Comparison of ENCODE assay signal across 28 mouse cellular contexts in genomic region chr6:50562421-50562820, GRCm38 (mm10). TPM values are rescaled to one million over a fixed set of nuclear protein-coding genes. Genes with fewer than 3 reads are reported as not detected.
DNase-seq lines count a peak whose midpoint lies in the region; ATAC-seq and TF ChIP-seq lines count a peak whose summit lies in the region.
"Had no signal": no experiment of that assay in that cellular context is flagged by ENCODE, and none has a peak within 500 bp of the region (broad histone marks: within the 10 kb centered on the region; RNA-seq: fewer than 3 reads in every experiment).

No protein-coding gene starts in this region.

- H3K27ac ChIP-seq in liver, postnatal 0 days (ENCODE audit: low read depth), result 0 out of 2 replicates have a peak overlapping the region, but pooled peaks have one; percentile 16
- H3K27ac ChIP-seq in liver, embryonic 11.5 days (ENCODE audit: low read depth, low read length), result no peak overlapping the region
- H3K27ac ChIP-seq in intestine, postnatal 0 days (ENCODE audit: low read depth, low read length), result no peak overlapping the region
- H3K27ac ChIP-seq: embryonic facial prominence, embryonic 10.5 days; embryonic facial prominence, embryonic 13.5 days; forebrain, embryonic 12.5 days; hindbrain, embryonic 10.5 days; hindbrain, embryonic 13.5 days had no signal

- H3K36me3 ChIP-seq in liver, postnatal 0 days (replicated peaks; ENCODE audit: insufficient read depth, low read length), result peaks cover 8% of the 10 kb centered on the region
- H3K36me3 ChIP-seq in liver, embryonic 11.5 days (ENCODE audit: control insufficient read depth, insufficient read depth, low read length), result 0 out of 2 replicates have a peak, but pooled peaks cover 2% of the 10 kb centered on the region
- peaks cover 9% of the 10 kb centered on the region; the same call in 1 of the 2 replicates for H3K36me3 ChIP-seq in intestine, postnatal 0 days (ENCODE audit: control insufficient read depth, insufficient read depth)

- TF ChIP-seq EP300 in liver, postnatal 0 days (IDR thresholded peaks at IDR 0.05; ENCODE audit: low read depth), result no peak

- WGBS in liver, postnatal 0 days (ENCODE audit: insufficient replicate concordance), result 69% methylated on average over 4 of the region's 4 CpGs
- WGBS in liver, embryonic 11.5 days, result 85% methylated on average over 4 of the region's 4 CpGs
- 87% methylated on average over 4 of the region's 4 CpGs for WGBS in intestine, postnatal 0 days

- H3K9me3 ChIP-seq in liver, postnatal 0 days (ENCODE audit: low read length), result no peaks in the 10 kb centered on the region
- H3K9me3 ChIP-seq in liver, embryonic 11.5 days (ENCODE audit: control insufficient read depth, low read length), result no peaks in the 10 kb centered on the region
- no peaks in the 10 kb centered on the region for H3K9me3 ChIP-seq in intestine, postnatal 0 days (ENCODE audit: control insufficient read depth)
- H3K9me3 ChIP-seq: embryonic facial prominence, embryonic 10.5 days; embryonic facial prominence, embryonic 13.5 days; forebrain, embryonic 12.5 days; hindbrain, embryonic 10.5 days; hindbrain, embryonic 13.5 days had no signal

- no peak overlapping the region for H3K4me3 ChIP-seq in liver, postnatal 0 days (ENCODE audit: low read depth, low read length)
- no peak overlapping the region for H3K4me3 ChIP-seq in liver, embryonic 11.5 days (ENCODE audit: low read depth, low read length)
- H3K4me3 ChIP-seq in intestine, postnatal 0 days (ENCODE audit: low read depth, low read length), result no peak overlapping the region
- H3K4me3 ChIP-seq: embryonic facial prominence, embryonic 10.5 days; embryonic facial prominence, embryonic 13.5 days; erythroblast, embryonic 14.5 days; forebrain, embryonic 12.5 days; hindbrain, embryonic 10.5 days; hindbrain, embryonic 13.5 days had no signal

- no peaks in the 10 kb centered on the region for H3K27me3 ChIP-seq in liver, postnatal 0 days (ENCODE audit: insufficient read depth, low read length)
- H3K27me3 ChIP-seq in liver, embryonic 11.5 days (replicated peaks; ENCODE audit: control insufficient read depth, insufficient read depth, low read length), result no peaks in the 10 kb centered on the region
- no peaks in the 10 kb centered on the region for H3K27me3 ChIP-seq in intestine, postnatal 0 days (replicated peaks; ENCODE audit: control insufficient read depth, insufficient read depth, low read length)
- H3K27me3 ChIP-seq: embryonic facial prominence, embryonic 13.5 days; forebrain, embryonic 12.5 days; hindbrain, embryonic 13.5 days had no signal

- DNase-seq in heart, adult 11 months, result peak; percentile 27
- no peak for DNase-seq in heart, postnatal 14 days
- no peak for DNase-seq in liver, postnatal 0 days
- DNase-seq in liver, embryonic 11.5 days (ENCODE audit: low spot score), result no peak
- peak; percentile 10 for DNase-seq in testis, postnatal 10 days (ENCODE audit: low spot score)
- no peak for DNase-seq in testis, postnatal 14 days (ENCODE audit: low spot score)
- DNase-seq: adrenal gland, adult 2 months; adrenal gland, postnatal 14 days; cerebellum, adult 11-12 months; cerebellum, adult 8-10 months; cerebellum, postnatal 10 days; cerebellum, postnatal 36 days; embryo, embryonic 11 days; gastrocnemius, postnatal 10 days; gastrocnemius, postnatal 36 days; heart, postnatal 36 days had no signal

- H3K4me2 ChIP-seq in liver, postnatal 0 days (ENCODE audit: low read depth, low read length), result no peak overlapping the region
- H3K4me2 ChIP-seq in liver, embryonic 11.5 days, result no peak overlapping the region
- no peak overlapping the region for H3K4me2 ChIP-seq in intestine, postnatal 0 days (replicated peaks; ENCODE audit: low read depth)
- H3K4me2 ChIP-seq: embryonic facial prominence, embryonic 13.5 days; forebrain, embryonic 12.5 days; heart, embryonic 11.5 days; hindbrain, embryonic 13.5 days had no signal

- peaks cover 7% of the 10 kb centered on the region for H3K4me1 ChIP-seq in liver, postnatal 0 days (ENCODE audit: insufficient read depth)
- H3K4me1 ChIP-seq in liver, embryonic 11.5 days (replicated peaks; ENCODE audit: control insufficient read depth, insufficient read depth, low read length), result no peaks in the 10 kb centered on the region; the same call in 1 of the 2 replicates
- no peaks in the 10 kb centered on the region for H3K4me1 ChIP-seq in intestine, postnatal 0 days (replicated peaks; ENCODE audit: control insufficient read depth, insufficient read depth, low read length)

- ATAC-seq in liver, postnatal 0 days, result no peak
- no peak for ATAC-seq in liver, embryonic 11.5 days (replicated peaks; ENCODE audit: low FRiP score)
- no peak for ATAC-seq in intestine, postnatal 0 days
- ATAC-seq: CD4-positive, CD25-positive, alpha-beta regulatory T cell, adult 4 months; forebrain, embryonic 16.5 days; hindbrain, embryonic 16.5 days had no signal

- TF ChIP-seq CTCF in liver, postnatal 0 days (IDR thresholded peaks at IDR 0.05; ENCODE audit: low read depth), result no peak
- no peak for TF ChIP-seq CTCF in intestine, postnatal 0 days (IDR thresholded peaks at IDR 0.05; ENCODE audit: low read depth)

- intact Hi-C loops in heart, postnatal 14 days (cut with DNase I), result no loop called here

- no peak overlapping the region for H3K9ac ChIP-seq in liver, postnatal 0 days (replicated peaks)
- no peak overlapping the region for H3K9ac ChIP-seq in liver, embryonic 11.5 days (ENCODE audit: low read depth, low read length)
- H3K9ac ChIP-seq in intestine, postnatal 0 days (ENCODE audit: low read depth, low read length), result no peak overlapping the region
- H3K9ac ChIP-seq: embryonic facial prominence, embryonic 13.5 days; forebrain, embryonic 12.5 days; hindbrain, embryonic 13.5 days had no signal

RNA-seq across cellular contexts. Expression of gene Cycs, which starts 3.9 kb away (rescaled TPM):
- 100 to 1,000 TPM; 176 to 179 TPM for total RNA-seq in heart, postnatal 14 days (2021)
- 71.6 and 73.2 TPM in 2 replicates for polyA plus RNA-seq in liver, postnatal 0 days (2015; fragmentation: Nextera tagmentation; extraction: Ambion mirVana)
- polyA plus RNA-seq in liver, embryonic 11.5 days (2014; fragmentation: Nextera tagmentation; extraction: Ambion mirVana), result 83.6 and 84.2 TPM in 2 replicates
- 132 and 157 TPM in 2 replicates for polyA plus RNA-seq in intestine, postnatal 0 days (2015; fragmentation: Nextera tagmentation; extraction: Ambion mirVana)

RNA-seq across cellular contexts. Expression of gene 4921507P07Rik, which starts 34.0 kb away (rescaled TPM):
- total RNA-seq in heart, postnatal 14 days (2021), result under 1 TPM; 0.33 to 0.39 TPM
- polyA plus RNA-seq in liver, postnatal 0 days (2015; fragmentation: Nextera tagmentation; extraction: Ambion mirVana), result 0.43 TPM in 2 replicates
- polyA plus RNA-seq in liver, embryonic 11.5 days (2014; fragmentation: Nextera tagmentation; extraction: Ambion mirVana), result 0.15 and 0.25 TPM in 2 replicates
- 0.30 TPM in 2 replicates for polyA plus RNA-seq in intestine, postnatal 0 days (2015; fragmentation: Nextera tagmentation; extraction: Ambion mirVana)
- polyA plus RNA-seq: adrenal gland, adult 2 months; C2C12; erythroblast, embryonic 14.5 days had no signal

Comparison
In these comparisons a context has a peak if more than half of its experiments do, and no peak if none do; other contexts are left out.
1. DNase-seq: peak in heart, adult 11 months (single experiment) and testis, postnatal 10 days (single experiment); none in heart, postnatal 14 days (0 of 2), liver, postnatal 0 days (single experiment), liver, embryonic 11.5 days (single experiment) and testis, postnatal 14 days (single experiment).